Mouse (Mus musculus) lung, adult 18-20 months (tissue): ENCODE data around the gene Ninj1.
A peak's percentile ranks its signal among the peaks of the same experiment; 100 is the strongest.

Experiments used
- DNase-seq, 2 experiments: peaks; one replicate each; pipeline ENCODE4 v3.0.0; 2022; ENCODE audit warnings: mixed read lengths in 2 of 2

The Ninj1 gene

GRCm38 (mm10) chr13:49198734-49199133 lies 11.4 kb downstream of the Ninj1 start:
- no peak for DNase-seq

- DNase-seq, result no peak
These were observed 12.6 kb downstream of the Ninj1 start for GRCm38 (mm10) chr13:49199891-49200290.

GRCm38 (mm10) chr13:49200688-49201087 lies 13.4 kb downstream of the Ninj1 start:
- no peak for DNase-seq

- no peak for DNase-seq
These were observed 15.3 kb downstream of the Ninj1 start for GRCm38 (mm10) chr13:49202556-49202955.

GRCm38 (mm10) chr13:49205381-49205998 lies 18.2 kb downstream of the Ninj1 start:
- DNase-seq, result peak; percentile 74 to 78

- no peak for DNase-seq
These were observed 19.1 kb downstream of the Ninj1 start for GRCm38 (mm10) chr13:49206341-49206740.

GRCm38 (mm10) chr13:49209306-49209705 lies 22.0 kb downstream of the Ninj1 start:
- DNase-seq, result no peak

- no peak for DNase-seq
These were observed 25.6 kb downstream of the Ninj1 start for GRCm38 (mm10) chr13:49212711-49213500.

GRCm38 (mm10) chr13:49213531-49213932 lies 26.2 kb downstream of the Ninj1 start:
- DNase-seq, result peak; percentile 70 to 77

- DNase-seq, result no peak
These were observed 27.2 kb downstream of the Ninj1 start for GRCm38 (mm10) chr13:49214454-49214853.

- no peak for DNase-seq
These were observed 27.8 kb downstream of the Ninj1 start for GRCm38 (mm10) chr13:49215128-49215503.

GRCm38 (mm10) chr13:49215504-49216219 lies 28.4 kb downstream of the Ninj1 start, which contains the start of gene Card19:
TSS of gene Card19 (minus strand) at chr13:49216037.
- peak; percentile 98 for DNase-seq

GRCm38 (mm10) chr13:49216220-49216552 lies 28.9 kb downstream of the Ninj1 start:
- no peak for DNase-seq

- no peak for DNase-seq
These were observed 29.7 kb downstream of the Ninj1 start for GRCm38 (mm10) chr13:49216808-49217561.

- no peak for DNase-seq
These were observed 31.4 kb downstream of the Ninj1 start for GRCm38 (mm10) chr13:49218651-49219050.

GRCm38 (mm10) chr13:49219367-49219766 lies 32.1 kb downstream of the Ninj1 start:
- DNase-seq, result no peak

- DNase-seq, result no peak
These were observed 33.6 kb downstream of the Ninj1 start for GRCm38 (mm10) chr13:49220912-49221311.

GRCm38 (mm10) chr13:49224314-49224713 lies 37.0 kb downstream of the Ninj1 start:
- DNase-seq, result no peak

GRCm38 (mm10) chr13:49224729-49225128 lies 37.4 kb downstream of the Ninj1 start:
- no peak for DNase-seq

- DNase-seq, result no peak
These were observed 37.9 kb downstream of the Ninj1 start for GRCm38 (mm10) chr13:49225159-49225558.

- no peak for DNase-seq
These were observed 38.3 kb downstream of the Ninj1 start for GRCm38 (mm10) chr13:49225633-49226032.

GRCm38 (mm10) chr13:49233792-49234572 lies 46.7 kb downstream of the Ninj1 start:
- DNase-seq, result no peak
